Mouse (Mus musculus): ENCODE data around the gene St7. TPM values are rescaled to one million over a fixed set of nuclear protein-coding genes. Genes with fewer than 3 reads are reported as not detected.

The St7 gene
- polyA plus RNA-seq, 1 experiment = 23.8 TPM

DNA sequence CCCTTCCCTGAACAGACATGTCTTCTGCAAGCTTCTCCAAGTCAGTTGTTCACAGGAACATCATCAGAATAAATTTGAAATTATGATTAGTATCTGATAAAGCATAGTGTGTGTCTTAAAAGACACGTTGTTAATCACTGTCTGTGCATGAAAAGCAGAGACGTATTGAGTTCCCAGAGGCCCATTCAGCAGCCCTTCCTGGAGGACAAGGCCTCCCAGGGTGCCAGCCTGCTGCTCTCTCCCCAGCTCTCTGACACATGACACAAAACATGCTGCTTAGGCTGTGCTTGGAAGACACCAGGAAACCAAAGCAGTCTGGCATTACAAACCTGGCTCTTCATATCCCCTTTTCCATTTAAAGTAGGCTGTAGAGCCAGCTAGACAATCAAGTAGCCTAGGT lies 249.2 kb downstream of the St7 start:
- Histone ChIP-seq H3K4me1 (ENCODE audit: control insufficient read depth, insufficient read depth, low read length) (peaks cover 3% of the 10 kb centered on the region), H3K27ac (ENCODE audit: insufficient read depth, low read length) (no peak overlapping the region), H3K27me3 (ENCODE audit: control insufficient read depth, insufficient read depth, low read length) (no peaks in the 10 kb centered on the region), H3K4me3 (replicated peaks; ENCODE audit: insufficient read depth, low read depth, low read length) (no peak overlapping the region)
- DNase-seq = no peak
- TF ChIP-seq POLR2A (IDR thresholded peaks at IDR 0.05; ENCODE audit: borderline replicate concordance, insufficient read depth, low read length) (no peak), CTCF (IDR thresholded peaks at IDR 0.05; ENCODE audit: borderline replicate concordance, insufficient read depth, low read depth, low read length) (no peak)
- WGBS = 6% methylated on average over 2 of the region's 2 CpGs

- no peak overlapping the region for H3K27ac ChIP-seq (ENCODE audit: insufficient read depth, low read length)
- TF ChIP-seq CTCF (IDR thresholded peaks at IDR 0.05; ENCODE audit: borderline replicate concordance, insufficient read depth, low read depth, low read length) (no peak), POLR2A (IDR thresholded peaks at IDR 0.05; ENCODE audit: borderline replicate concordance, insufficient read depth, low read length) (no peak)
- peaks cover 3% of the 10 kb centered on the region for H3K4me1 ChIP-seq (ENCODE audit: control insufficient read depth, insufficient read depth, low read length)
- DNase-seq = no peak
- WGBS = 43% methylated on average over 7 of the region's 7 CpGs
- no peak overlapping the region for H3K4me3 ChIP-seq (replicated peaks; ENCODE audit: insufficient read depth, low read depth, low read length)
- no peaks in the 10 kb centered on the region for H3K27me3 ChIP-seq (ENCODE audit: control insufficient read depth, insufficient read depth, low read length)
Measured at GRCm38 (mm10) chr6:17942344-17942743, 249.6 kb downstream of the St7 start.

DNA sequence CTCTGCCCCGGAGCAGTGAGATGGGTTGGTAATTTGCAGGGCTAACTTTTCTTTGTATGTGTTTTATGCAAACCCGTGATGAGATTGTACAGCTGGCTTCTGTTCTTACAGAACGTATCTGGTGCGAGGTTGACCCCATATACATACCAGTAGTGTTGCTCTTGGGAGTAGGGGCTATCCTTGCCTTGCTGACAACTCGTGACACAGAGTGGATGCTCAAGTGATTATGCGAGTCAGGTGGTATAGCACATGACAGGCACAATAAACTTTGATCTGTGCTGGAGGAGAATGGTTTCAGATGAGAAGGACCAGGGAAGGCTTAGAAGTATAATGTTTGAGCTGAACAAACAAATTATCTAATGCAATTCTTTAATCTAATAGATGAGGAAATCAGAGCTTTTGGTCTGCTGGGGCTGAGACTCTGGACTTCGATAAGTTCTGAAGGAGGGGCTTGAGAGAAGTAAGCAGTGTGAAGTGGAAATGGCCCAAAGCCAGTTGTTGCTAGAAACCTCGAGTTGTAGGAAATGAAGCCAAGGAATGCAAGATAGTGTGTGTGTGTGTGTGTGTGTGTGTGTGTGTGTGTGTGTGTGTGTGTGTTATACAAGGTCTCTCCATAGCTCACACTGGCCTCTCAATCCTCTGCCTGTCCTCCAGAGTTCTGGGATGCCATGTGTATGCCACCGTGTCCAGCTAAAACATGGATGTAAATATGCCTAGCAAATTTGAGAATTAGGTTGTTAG lies 251.3 kb downstream of the St7 start:
- Histone ChIP-seq H3K27ac (ENCODE audit: insufficient read depth, low read length) (no peak overlapping the region), H3K4me1 (ENCODE audit: control insufficient read depth, insufficient read depth, low read length) (peaks cover 3% of the 10 kb centered on the region), H3K27me3 (ENCODE audit: control insufficient read depth, insufficient read depth, low read length) (no peaks in the 10 kb centered on the region), H3K4me3 (replicated peaks; ENCODE audit: insufficient read depth, low read depth, low read length) (no peak overlapping the region)
- no peak for DNase-seq
- no peak for TF ChIP-seq POLR2A (IDR thresholded peaks at IDR 0.05; ENCODE audit: borderline replicate concordance, insufficient read depth, low read length)
- TF ChIP-seq CTCF (IDR thresholded peaks at IDR 0.05; ENCODE audit: borderline replicate concordance, insufficient read depth, low read depth, low read length) = no peak
- 71% methylated on average over 9 of the region's 9 CpGs for WGBS

DNA sequence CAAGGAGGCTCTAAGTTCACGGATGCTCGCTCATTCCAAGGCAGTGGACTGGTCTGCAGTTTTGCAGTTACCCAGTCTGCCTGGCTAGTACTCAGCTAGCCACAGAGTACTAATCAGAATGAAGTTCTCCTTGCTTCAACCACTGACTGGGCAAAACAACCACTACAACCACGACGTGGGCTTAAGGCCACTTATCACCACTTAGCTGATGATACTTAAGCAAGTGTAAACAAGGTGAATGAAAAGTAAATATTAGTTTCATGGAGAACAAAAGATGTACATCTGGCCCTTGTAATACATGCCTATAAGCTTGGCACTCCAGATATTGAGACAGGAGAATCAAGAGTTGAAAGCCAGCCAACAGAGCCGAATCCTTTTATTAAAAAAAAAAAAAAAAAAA lies 253.7 kb downstream of the St7 start:
- Histone ChIP-seq H3K27ac (ENCODE audit: insufficient read depth, low read length) (no peak overlapping the region), H3K4me3 (replicated peaks; ENCODE audit: insufficient read depth, low read depth, low read length) (no peak overlapping the region), H3K27me3 (ENCODE audit: control insufficient read depth, insufficient read depth, low read length) (no peaks in the 10 kb centered on the region), H3K4me1 (ENCODE audit: control insufficient read depth, insufficient read depth, low read length) (peaks cover 3% of the 10 kb centered on the region)
- 63% methylated on average over 5 of the region's 5 CpGs for WGBS
- no peak for DNase-seq
- no peak for TF ChIP-seq CTCF (IDR thresholded peaks at IDR 0.05; ENCODE audit: borderline replicate concordance, insufficient read depth, low read depth, low read length)
- TF ChIP-seq POLR2A (IDR thresholded peaks at IDR 0.05; ENCODE audit: borderline replicate concordance, insufficient read depth, low read length) = no peak

GRCm38 (mm10) chr6:17947130-17947831 lies 254.5 kb downstream of the St7 start:
- no peaks in the 10 kb centered on the region for H3K27me3 ChIP-seq (ENCODE audit: control insufficient read depth, insufficient read depth, low read length)
- H3K4me3 ChIP-seq (replicated peaks; ENCODE audit: insufficient read depth, low read depth, low read length) = no peak overlapping the region
- no peak overlapping the region for H3K27ac ChIP-seq (ENCODE audit: insufficient read depth, low read length)
- 72% methylated on average over 11 of the region's 11 CpGs for WGBS
- peaks cover 2% of the 10 kb centered on the region for H3K4me1 ChIP-seq (ENCODE audit: control insufficient read depth, insufficient read depth, low read length)
- no peak for DNase-seq
- TF ChIP-seq POLR2A (IDR thresholded peaks at IDR 0.05; ENCODE audit: borderline replicate concordance, insufficient read depth, low read length) (no peak), CTCF (IDR thresholded peaks at IDR 0.05; ENCODE audit: borderline replicate concordance, insufficient read depth, low read depth, low read length) (no peak)

GRCm38 (mm10) chr6:17949103-17949502 lies 256.4 kb downstream of the St7 start:
- no peaks in the 10 kb centered on the region for H3K27me3 ChIP-seq (ENCODE audit: control insufficient read depth, insufficient read depth, low read length)
- TF ChIP-seq CTCF (IDR thresholded peaks at IDR 0.05; ENCODE audit: borderline replicate concordance, insufficient read depth, low read depth, low read length) = no peak
- no peak for TF ChIP-seq POLR2A (IDR thresholded peaks at IDR 0.05; ENCODE audit: borderline replicate concordance, insufficient read depth, low read length)
- no peak for DNase-seq
- H3K4me3 ChIP-seq (replicated peaks; ENCODE audit: insufficient read depth, low read depth, low read length) = no peak overlapping the region
- H3K27ac ChIP-seq (ENCODE audit: insufficient read depth, low read length) = no peak overlapping the region
- WGBS = 67% methylated on average over 5 of the region's 5 CpGs
- H3K4me1 ChIP-seq (ENCODE audit: control insufficient read depth, insufficient read depth, low read length) = no peaks in the 10 kb centered on the region

- Histone ChIP-seq H3K27me3 (ENCODE audit: control insufficient read depth, insufficient read depth, low read length) (no peaks in the 10 kb centered on the region), H3K27ac (ENCODE audit: insufficient read depth, low read length) (no peak overlapping the region), H3K4me3 (replicated peaks; ENCODE audit: insufficient read depth, low read depth, low read length) (no peak overlapping the region), H3K4me1 (ENCODE audit: control insufficient read depth, insufficient read depth, low read length) (no peaks in the 10 kb centered on the region)
- DNase-seq = no peak
- WGBS = 92% methylated on average over 8 of the region's 8 CpGs
- TF ChIP-seq POLR2A (IDR thresholded peaks at IDR 0.05; ENCODE audit: borderline replicate concordance, insufficient read depth, low read length) (no peak), CTCF (IDR thresholded peaks at IDR 0.05; ENCODE audit: borderline replicate concordance, insufficient read depth, low read depth, low read length) (no peak)
Measured at GRCm38 (mm10) chr6:17951779-17952178, 259.0 kb downstream of the St7 start.

GRCm38 (mm10) chr6:17963455-17963854 lies 270.7 kb downstream of the St7 start:
- H3K27me3 ChIP-seq (ENCODE audit: control insufficient read depth, insufficient read depth, low read length) = no peaks in the 10 kb centered on the region
- H3K4me1 ChIP-seq (ENCODE audit: control insufficient read depth, insufficient read depth, low read length) = no peaks in the 10 kb centered on the region
- no peak overlapping the region for H3K27ac ChIP-seq (ENCODE audit: insufficient read depth, low read length)
- TF ChIP-seq CTCF (IDR thresholded peaks at IDR 0.05; ENCODE audit: borderline replicate concordance, insufficient read depth, low read depth, low read length) (no peak), POLR2A (IDR thresholded peaks at IDR 0.05; ENCODE audit: borderline replicate concordance, insufficient read depth, low read length) (no peak)
- WGBS = 82% methylated on average over 3 of the region's 3 CpGs
- DNase-seq = no peak
- H3K4me3 ChIP-seq (replicated peaks; ENCODE audit: insufficient read depth, low read depth, low read length) = no peak overlapping the region
